Mouse (Mus musculus) liver, embryonic 14.5 days (tissue): ENCODE measurements around the gene Gm17490.

Experiments
- CTCF ChIP-seq: IDR thresholded peaks from 2 replicates; pipeline ENCODE4 v1.5.1; 2016; ENCODE audit warnings: antibody characterized with exemption, low read depth, control low read depth
- EP300 ChIP-seq: IDR thresholded peaks from 2 replicates; pipeline ENCODE4 v1.6.1; 2016; ENCODE audit warnings: antibody characterized with exemption, low read depth

DNA sequence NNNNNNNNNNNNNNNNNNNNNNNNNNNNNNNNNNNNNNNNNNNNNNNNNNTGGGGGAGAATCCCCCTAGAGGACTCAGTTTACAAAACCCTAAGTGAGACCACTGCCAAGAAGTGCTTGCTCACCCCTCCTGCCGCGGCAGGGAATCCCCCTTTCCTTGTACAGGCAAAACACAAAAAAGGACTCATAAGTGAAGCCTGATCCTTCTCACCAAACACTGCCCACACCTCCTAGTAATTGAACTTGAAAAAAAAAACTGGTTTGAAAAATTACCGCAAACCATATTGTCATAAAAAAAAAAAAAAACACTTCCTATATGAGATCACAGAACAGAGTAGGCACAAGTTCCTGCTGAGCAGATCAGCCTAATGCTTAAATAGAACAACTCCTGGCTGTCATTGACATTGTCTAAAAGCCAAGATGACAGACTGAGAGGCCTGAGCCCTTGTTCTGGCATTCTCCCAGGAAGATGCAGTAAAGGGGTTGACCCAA is 16.4 kb upstream of the Gm17490 start, which contains the start of gene Il2ra:
- TF ChIP-seq CTCF (no peak), EP300 (no peak)
